Mouse (Mus musculus) midbrain, embryonic 12.5 days (tissue): ENCODE results near the gene Sfxn4. TPM values are rescaled to one million over a fixed set of nuclear protein-coding genes. Genes with fewer than 3 reads are reported as not detected.
"Not testable (repeated sequence)": the region's sequence is repeated elsewhere in the genome, so short reads cannot be mapped to it uniquely, and the experiment has no call there.

Experiments used
- ATAC-seq: fragments of 200-750 bp; cut with Nextera tagmentation; 2 replicates; pipeline ENCODE4 v1.8.0; 2017; ENCODE audit warnings: low read depth, moderate TSS enrichment, moderate library complexity; ENCODE audit not compliant: low FRiP score
- H3K27ac ChIP-seq: fragments of 300-500 bp; sonication (generic); replicated peaks from 2 replicates; pipeline ENCODE4 v1.5.1; 2016; ENCODE audit warnings: mild to moderate bottlenecking
- H3K27me3 ChIP-seq: fragments of 300-500 bp; sonication (generic); 2 replicates; pipeline ENCODE4 v1.6.1; 2016; ENCODE audit warnings: mild to moderate bottlenecking
- H3K36me3 ChIP-seq: fragments of 300-500 bp; sonication (generic); 2 replicates; pipeline ENCODE4 v1.6.1; 2016
- H3K4me1 ChIP-seq: fragments of 300-500 bp; sonication (generic); 2 replicates; pipeline ENCODE4 v1.6.1; 2016
- H3K4me2 ChIP-seq: fragments of 300-500 bp; sonication (generic); replicated peaks from 2 replicates; pipeline ENCODE4 v1.6.1; 2016; ENCODE audit warnings: mild to moderate bottlenecking, moderate library complexity
- H3K4me3 ChIP-seq: fragments of 300-500 bp; sonication (generic); 2 replicates; pipeline ENCODE4 v1.5.1; 2016; ENCODE audit warnings: mild to moderate bottlenecking
- H3K9ac ChIP-seq: fragments of 300-500 bp; sonication (generic); replicated peaks from 2 replicates; pipeline ENCODE4 v1.6.1; 2016; ENCODE audit warnings: mild to moderate bottlenecking, moderate library complexity
- H3K9me3 ChIP-seq: fragments of 300-500 bp; sonication (generic); 2 replicates; pipeline ENCODE4 v1.6.1; 2016; ENCODE audit warnings: mild to moderate bottlenecking
- WGBS: fragments of 180-500 bp; shearing (Covaris S2); methylation state at CpG from one replicate; pipeline ENCODE4 v1.1.7; 2016; 5-methylcytosine and 5-hydroxymethylcytosine counted together
- polyA plus RNA-seq: library from polyadenylated mRNA; unstranded; fragments of >200 nt; fragmentation: Nextera tagmentation; extraction: Ambion mirVana; gene quantifications from 2 replicates; pipeline ENCODE4 v1.2.1, GENCODE M21; 2016

Gene Sfxn4
- polyA plus RNA-seq, 1 experiment from 2014 or later: 13.8 TPM

DNA sequence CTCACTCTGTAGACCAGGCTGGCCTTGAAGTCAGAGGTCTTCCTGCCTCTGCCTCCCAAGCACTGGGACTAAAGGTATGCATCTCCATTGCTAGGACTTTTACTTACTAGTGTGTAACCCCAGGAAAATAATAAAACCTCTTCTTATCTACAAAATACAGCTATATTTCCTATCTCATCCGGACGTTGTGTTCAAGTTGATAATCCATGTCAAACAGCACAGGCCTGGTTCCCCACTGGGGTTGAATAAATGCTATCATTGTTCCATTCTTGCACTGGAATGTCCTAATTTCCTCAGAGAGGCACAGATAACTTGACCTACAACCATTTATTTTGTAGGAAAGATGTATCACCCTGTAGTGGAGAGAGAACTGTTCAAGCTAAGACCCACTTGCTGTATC lies 26.4 kb upstream of the Sfxn4 start:
- Histone ChIP-seq H3K36me3 (no peaks in the 10 kb centered on the region), H3K4me2 (no peak overlapping the region), H3K9ac (no peak overlapping the region), H3K27ac (no peak overlapping the region), H3K27me3 (no peaks in the 10 kb centered on the region), H3K4me3 (no peak overlapping the region), H3K9me3 (no peaks in the 10 kb centered on the region), H3K4me1 (peaks cover 18% of the 10 kb centered on the region)
- WGBS: 86% methylated on average over 2 of the region's 2 CpGs
- no peak for ATAC-seq

DNA sequence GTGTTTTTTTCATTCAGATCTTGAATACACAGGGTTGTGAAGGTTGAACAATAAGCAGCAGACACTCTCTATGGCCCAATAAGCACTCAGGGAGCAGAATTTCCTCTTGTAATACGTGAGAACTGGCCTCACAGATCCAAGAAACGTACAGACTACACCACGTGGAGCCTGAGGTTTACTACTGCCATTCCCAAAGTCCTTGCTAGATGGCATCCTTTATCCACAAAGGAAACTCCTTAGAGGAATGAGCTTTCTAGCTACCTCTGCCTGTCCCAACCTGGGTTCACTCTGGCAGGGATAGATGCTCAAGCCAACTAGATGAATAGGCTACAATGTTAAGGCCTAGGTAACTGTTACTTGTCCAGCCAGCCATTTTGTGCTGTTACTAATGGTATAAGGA lies 21.9 kb upstream of the Sfxn4 start:
- no peak overlapping the region for H3K27ac ChIP-seq
- H3K36me3 ChIP-seq: no peaks in the 10 kb centered on the region
- no peaks in the 10 kb centered on the region for H3K9me3 ChIP-seq
- no peaks in the 10 kb centered on the region for H3K4me1 ChIP-seq
- whole genome bisulfite sequencing: 4% methylated on average over 3 of the region's 3 CpGs
- no peak for ATAC-seq
- no peaks in the 10 kb centered on the region for H3K27me3 ChIP-seq
- H3K4me3 ChIP-seq: no peak overlapping the region
- H3K9ac ChIP-seq: no peak overlapping the region
- H3K4me2 ChIP-seq: no peak overlapping the region

DNA sequence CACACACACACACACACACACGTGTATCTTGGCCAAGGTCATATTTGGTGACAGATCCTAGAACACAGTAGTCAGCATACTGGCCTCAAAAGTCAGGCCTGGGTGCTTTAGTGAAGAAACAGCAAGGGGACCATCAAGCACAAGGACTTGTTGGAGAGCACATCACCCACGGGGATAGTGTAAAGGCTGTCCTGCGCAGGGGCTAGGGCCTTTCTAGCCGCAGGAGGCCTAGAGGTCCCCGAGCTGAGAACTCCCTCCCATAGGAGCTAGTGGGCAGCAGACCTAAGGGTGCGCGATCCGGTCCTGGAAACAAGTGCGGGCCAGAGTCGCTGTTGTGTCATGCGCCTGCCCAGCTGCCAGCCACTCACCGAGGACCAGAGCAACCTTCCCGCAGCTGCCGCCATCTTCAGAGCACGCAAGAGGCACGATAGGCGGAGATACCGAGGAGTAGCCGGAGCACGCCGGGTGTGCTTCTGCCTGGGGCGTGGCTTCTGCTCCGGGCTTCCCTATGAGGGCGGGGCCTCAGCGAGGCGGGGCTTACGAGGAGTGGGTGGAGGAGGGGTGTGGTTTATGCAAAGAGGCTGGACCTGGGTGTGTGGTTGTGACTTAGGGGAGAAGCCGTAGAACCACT lies 12.9 kb upstream of the Sfxn4 start, which contains the start of gene Prdx3:
TSS of gene Prdx3 (minus strand) at position 493 of the 631 bp plus-strand sequence.
- ATAC-seq: peak; percentile 99
- H3K9me3 ChIP-seq: no peaks in the 10 kb centered on the region
- WGBS: 0% methylated on average over 28 of the region's 28 CpGs

DNA sequence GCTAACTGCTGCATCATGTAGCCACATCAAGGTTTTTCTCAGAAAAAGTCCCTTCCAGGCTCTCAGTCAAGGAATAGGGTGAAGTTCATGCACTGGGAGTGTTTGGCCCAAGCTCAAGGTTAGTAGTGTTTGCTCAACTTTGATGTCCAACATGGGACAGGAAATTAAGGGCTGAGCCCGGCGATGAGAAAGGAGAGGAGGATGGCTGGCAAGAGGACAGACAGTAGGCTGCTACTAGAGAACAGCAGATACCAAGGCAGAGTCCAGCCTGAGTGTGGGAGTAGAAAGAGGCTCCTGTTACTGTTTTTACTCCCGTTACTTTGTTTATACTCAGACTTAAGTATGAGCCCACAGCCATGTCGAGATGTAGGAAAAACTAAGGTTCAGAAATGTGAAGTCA lies 12.2 kb upstream of the Sfxn4 start:
- WGBS: 30% methylated on average over 4 of the region's 4 CpGs
- H3K9me3 ChIP-seq: no peaks in the 10 kb centered on the region
- H3K27ac ChIP-seq: peak overlapping the region; percentile 67; the same call in 1 of the 2 replicates
- H3K4me2 ChIP-seq: peak overlapping the region; percentile 69
- ATAC-seq: no peak
- H3K27me3 ChIP-seq: no peaks in the 10 kb centered on the region
- H3K4me3 ChIP-seq: peak overlapping the region; percentile 67
- peaks cover 14% of the 10 kb centered on the region for H3K4me1 ChIP-seq
- peaks cover 14% of the 10 kb centered on the region for H3K36me3 ChIP-seq
- peak overlapping the region; percentile 68 for H3K9ac ChIP-seq

More for the DNA sequence above, 12.9 kb upstream of the Sfxn4 start, which contains the start of gene Prdx3:
- Histone ChIP-seq H3K27me3 (no peaks in the 10 kb centered on the region), H3K27ac (peak within 1 kb of the TSS; percentile 67), H3K36me3 (peaks cover 9% of the 10 kb centered on the region), H3K4me1 (peaks cover 14% of the 10 kb centered on the region), H3K4me2 (peak within 1 kb of the TSS; percentile 69), H3K4me3 (peak within 1 kb of the TSS; percentile 67), H3K9ac (peak within 1 kb of the TSS; percentile 68)

DNA sequence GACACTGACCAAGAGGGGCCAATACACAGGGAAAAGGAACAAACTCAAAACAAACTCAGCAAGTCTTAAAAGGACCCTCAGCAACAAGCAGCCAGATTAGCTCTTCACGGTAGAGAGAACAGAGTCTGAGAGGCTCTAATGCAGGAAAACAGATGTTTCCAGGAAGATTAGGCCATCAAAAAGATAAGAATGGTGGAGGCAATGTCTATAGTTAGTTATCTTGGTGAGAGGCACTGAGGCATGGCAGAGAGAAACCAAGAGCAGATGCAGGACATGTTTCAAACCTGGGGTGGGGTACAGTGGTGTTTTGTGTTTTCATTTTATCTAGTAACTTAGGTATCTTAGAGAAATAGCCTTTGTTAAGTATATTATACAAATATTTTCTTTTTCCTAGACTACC lies 11.0 kb upstream of the Sfxn4 start:
- ATAC-seq: no peak
- 14% methylated on average over 1 of the region's 1 CpGs for WGBS
- Histone ChIP-seq H3K4me3 (no peak overlapping the region), H3K4me1 (peaks cover 14% of the 10 kb centered on the region), H3K9me3 (no peaks in the 10 kb centered on the region), H3K27me3 (no peaks in the 10 kb centered on the region), H3K27ac (no peak overlapping the region), H3K9ac (no peak overlapping the region), H3K36me3 (peaks cover 21% of the 10 kb centered on the region), H3K4me2 (no peak overlapping the region)

DNA sequence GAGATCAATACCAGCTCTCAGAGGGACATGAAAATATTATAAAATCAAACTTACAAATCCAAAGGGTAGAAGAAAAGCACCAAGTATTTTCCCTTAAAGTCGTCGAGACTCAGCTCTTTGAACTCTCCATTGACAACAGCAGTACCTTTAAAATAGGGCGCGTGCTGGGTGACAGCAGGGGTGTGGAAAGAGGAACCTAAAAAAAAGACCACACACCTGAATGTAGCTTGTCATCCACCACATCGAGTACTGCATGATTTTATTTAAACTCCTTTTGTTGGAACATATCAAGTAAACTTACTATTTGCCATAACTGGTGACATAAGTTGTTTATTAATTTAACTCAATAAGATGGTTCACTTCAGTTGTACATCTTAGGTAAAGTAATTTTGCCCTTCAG lies 10.1 kb upstream of the Sfxn4 start:
- Histone ChIP-seq H3K4me3 (no peak overlapping the region), H3K9me3 (no peaks in the 10 kb centered on the region), H3K36me3 (peaks cover 30% of the 10 kb centered on the region), H3K9ac (no peak overlapping the region), H3K27ac (no peak overlapping the region), H3K27me3 (no peaks in the 10 kb centered on the region), H3K4me2 (no peak overlapping the region), H3K4me1 (peaks cover 14% of the 10 kb centered on the region)
- no peak for ATAC-seq
- WGBS: 89% methylated on average over 5 of the region's 5 CpGs

DNA sequence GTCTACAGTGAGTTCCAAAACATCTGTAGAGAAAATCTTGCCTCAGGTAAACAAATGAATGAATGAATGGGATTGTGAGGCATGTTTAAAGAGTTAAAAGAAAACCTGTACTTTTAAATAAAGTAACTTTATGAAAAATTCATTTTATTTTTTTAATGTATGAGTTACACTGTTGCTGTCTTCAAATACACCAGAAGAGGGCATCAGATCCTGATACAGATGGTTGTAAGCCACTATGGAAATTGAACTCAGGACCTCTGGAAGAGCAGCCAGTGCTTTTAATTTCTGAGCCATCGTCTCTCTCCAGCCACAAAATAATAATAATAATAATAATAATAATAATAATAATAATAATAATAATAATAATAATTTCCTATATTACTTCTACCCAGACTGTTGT lies 9.2 kb upstream of the Sfxn4 start:
- H3K27me3 ChIP-seq: no peaks in the 10 kb centered on the region
- peaks cover 30% of the 10 kb centered on the region for H3K36me3 ChIP-seq
- H3K27ac ChIP-seq: no peak overlapping the region
- no peak overlapping the region for H3K4me3 ChIP-seq
- H3K4me2 ChIP-seq: no peak overlapping the region
- no peaks in the 10 kb centered on the region for H3K9me3 ChIP-seq
- peaks cover 14% of the 10 kb centered on the region for H3K4me1 ChIP-seq
- ATAC-seq: no peak
- 85% methylated on average over 1 of the region's 1 CpGs for WGBS
- H3K9ac ChIP-seq: no peak overlapping the region

GRCm38 (mm10) chr19:60866169-60866568 lies 4.9 kb upstream of the Sfxn4 start:
- peaks cover 48% of the 10 kb centered on the region for H3K36me3 ChIP-seq
- H3K4me1 ChIP-seq, H3K9ac ChIP-seq, H3K27me3 ChIP-seq, H3K4me3 ChIP-seq, H3K4me2 ChIP-seq, H3K9me3 ChIP-seq, ATAC-seq, H3K27ac ChIP-seq: not testable (repeated sequence)
- 94% methylated on average over 4 of the region's 4 CpGs for WGBS

DNA sequence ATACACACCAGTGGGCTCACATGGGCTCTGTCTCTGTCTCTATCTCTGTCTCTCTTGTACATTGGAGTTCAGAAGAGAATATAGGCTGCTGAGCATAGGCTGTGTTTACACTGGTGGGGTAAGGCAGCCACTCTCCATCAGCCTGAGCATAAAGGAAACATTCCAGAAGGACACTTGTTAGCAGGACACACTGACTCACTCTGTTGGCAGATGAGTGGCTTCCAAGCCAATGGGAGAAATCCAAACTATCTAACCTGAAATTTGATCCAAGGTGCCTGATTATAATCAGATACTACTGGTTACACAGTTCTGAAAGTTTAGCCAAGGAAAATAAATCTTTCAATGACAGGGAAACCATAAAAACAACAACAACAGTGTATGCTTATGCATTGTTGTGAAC lies 15.5 kb downstream of the Sfxn4 start:
- H3K9ac ChIP-seq: no peak overlapping the region
- no peak overlapping the region for H3K27ac ChIP-seq
- no peaks in the 10 kb centered on the region for H3K4me1 ChIP-seq
- H3K4me3 ChIP-seq: no peak overlapping the region
- H3K36me3 ChIP-seq: peaks cover 34% of the 10 kb centered on the region
- ATAC-seq: no peak
- no peaks in the 10 kb centered on the region for H3K27me3 ChIP-seq
- H3K9me3 ChIP-seq: no peaks in the 10 kb centered on the region
- no peak overlapping the region for H3K4me2 ChIP-seq

DNA sequence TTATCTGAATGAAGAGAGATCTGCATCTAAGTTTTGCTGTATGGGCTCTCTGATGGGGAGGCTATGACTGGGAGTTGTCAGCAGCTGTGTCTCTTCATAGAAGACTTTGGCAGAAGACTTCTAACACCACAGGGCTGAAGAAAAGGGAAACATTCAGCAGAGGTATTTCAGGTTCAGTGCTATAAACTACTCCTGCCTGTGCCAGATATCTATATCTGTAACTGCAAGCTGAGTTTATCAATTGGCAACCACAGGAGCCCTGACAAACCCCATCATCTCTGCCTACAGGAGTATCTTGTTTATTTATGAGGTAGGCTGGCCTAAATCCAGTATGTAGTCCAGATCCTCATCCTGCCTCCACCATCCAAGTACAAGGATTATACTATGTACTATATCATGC lies 18.0 kb downstream of the Sfxn4 start:
- no peak for ATAC-seq
- H3K36me3 ChIP-seq: peaks cover 46% of the 10 kb centered on the region
- H3K27ac ChIP-seq: no peak overlapping the region
- no peak overlapping the region for H3K4me3 ChIP-seq
- no peak overlapping the region for H3K9ac ChIP-seq
- no peak overlapping the region for H3K4me2 ChIP-seq
- H3K27me3 ChIP-seq: no peaks in the 10 kb centered on the region
- no peaks in the 10 kb centered on the region for H3K9me3 ChIP-seq
- no peaks in the 10 kb centered on the region for H3K4me1 ChIP-seq

- Histone ChIP-seq H3K27me3 (no peaks in the 10 kb centered on the region), H3K27ac (no peak overlapping the region), H3K4me3 (no peak overlapping the region), H3K9ac (no peak overlapping the region), H3K4me1 (no peaks in the 10 kb centered on the region), H3K4me2 (no peak overlapping the region), H3K9me3 (no peaks in the 10 kb centered on the region), H3K36me3 (peaks cover 64% of the 10 kb centered on the region)
- no peak; the same call in 1 of the 2 replicates for ATAC-seq
- 75% methylated on average over 1 of the region's 1 CpGs for WGBS
Measured at GRCm38 (mm10) chr19:60837747-60838146, 23.5 kb downstream of the Sfxn4 start.

DNA sequence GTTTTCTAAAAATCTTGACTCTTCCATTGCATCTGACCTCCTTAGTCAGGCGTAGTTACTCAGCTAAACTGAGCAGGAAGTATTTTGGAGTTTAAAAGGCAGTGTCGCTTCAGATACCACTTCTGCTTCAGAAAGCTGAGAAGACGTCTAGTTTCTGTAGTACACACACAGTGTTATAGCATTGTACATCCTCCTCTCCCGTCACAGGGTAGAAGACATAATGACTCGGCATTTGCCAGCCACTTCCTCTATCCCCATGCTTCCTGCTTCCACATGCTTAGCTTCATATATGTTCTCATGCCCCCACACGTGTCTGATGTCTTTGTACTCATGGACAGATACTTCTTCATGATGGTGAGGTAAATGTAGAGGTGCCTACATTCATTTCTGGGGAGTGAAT lies 42.6 kb downstream of the Sfxn4 start:
- Histone ChIP-seq H3K36me3 (peaks cover 53% of the 10 kb centered on the region), H3K27ac (no peak overlapping the region), H3K4me3 (no peak overlapping the region), H3K4me2 (no peak overlapping the region), H3K9ac (no peak overlapping the region), H3K9me3 (no peaks in the 10 kb centered on the region), H3K4me1 (no peaks in the 10 kb centered on the region), H3K27me3 (no peaks in the 10 kb centered on the region)
- WGBS: 93% methylated on average over 6 of the region's 6 CpGs
- no peak for ATAC-seq

GRCm38 (mm10) chr19:60813133-60813532 lies 48.1 kb downstream of the Sfxn4 start:
- H3K27ac ChIP-seq: no peak overlapping the region
- H3K9me3 ChIP-seq: no peaks in the 10 kb centered on the region
- no peak for ATAC-seq
- peaks cover 7% of the 10 kb centered on the region; the same call in 1 of the 2 replicates for H3K4me1 ChIP-seq
- 94% methylated on average over 6 of the region's 6 CpGs for WGBS
- peaks cover 16% of the 10 kb centered on the region for H3K36me3 ChIP-seq
- H3K9ac ChIP-seq: no peak overlapping the region
- H3K27me3 ChIP-seq: no peaks in the 10 kb centered on the region
- no peak overlapping the region for H3K4me2 ChIP-seq
- H3K4me3 ChIP-seq: no peak overlapping the region
